Mouse (Mus musculus) hindbrain, postnatal 0 days (tissue): ENCODE measurements around the gene Sh3tc1. TPM values are rescaled to one million over a fixed set of nuclear protein-coding genes. Genes with fewer than 3 reads are reported as not detected.

Experiments
- ATAC-seq: fragments of 200-750 bp; cut with Nextera tagmentation; 2 replicates; pipeline ENCODE4 v1.8.0; 2017; ENCODE audit warnings: mild to moderate bottlenecking, moderate TSS enrichment, moderate library complexity
- DNase-seq: peaks from one replicate; pipeline ENCODE4 v3.0.0-alpha.2; 2015; ENCODE audit warnings: low spot score
- H3K27ac ChIP-seq: fragments of 300-500 bp; sonication (generic); 2 replicates; pipeline ENCODE4 v1.5.1; 2014; ENCODE audit warnings: mild to moderate bottlenecking
- H3K27me3 ChIP-seq: fragments of 300-500 bp; sonication (generic); 2 replicates; pipeline ENCODE4 v1.6.1; 2014; ENCODE audit warnings: low read length, mixed read lengths; ENCODE audit not compliant: insufficient read depth
- H3K36me3 ChIP-seq: fragments of 300-500 bp; sonication (generic); 2 replicates; pipeline ENCODE4 v1.6.1; 2014; ENCODE audit warnings: low read length, mixed read lengths; ENCODE audit not compliant: insufficient read depth
- H3K4me1 ChIP-seq: fragments of 300-500 bp; sonication (generic); 2 replicates; pipeline ENCODE4 v1.6.1; 2014; ENCODE audit warnings: antibody characterized with exemption, low read length, mixed read lengths; ENCODE audit not compliant: insufficient read depth
- H3K4me2 ChIP-seq: fragments of 300-500 bp; sonication (generic); 2 replicates; pipeline ENCODE4 v1.6.1; 2014; ENCODE audit warnings: low read depth, mild to moderate bottlenecking, low read length, moderate library complexity, mixed read lengths
- H3K4me3 ChIP-seq: fragments of 300-500 bp; sonication (generic); 2 replicates; pipeline ENCODE4 v1.5.1; 2014; ENCODE audit warnings: low read length
- H3K9ac ChIP-seq: fragments of 300-500 bp; sonication (generic); replicated peaks from 2 replicates; pipeline ENCODE4 v1.6.1; 2014; ENCODE audit warnings: mild to moderate bottlenecking, low read length, moderate library complexity, mixed read lengths
- H3K9me3 ChIP-seq: fragments of 300-500 bp; sonication (generic); 2 replicates; pipeline ENCODE4 v1.6.1; 2016; ENCODE audit warnings: low read length, mixed read lengths
- CTCF ChIP-seq: IDR thresholded peaks from 2 replicates; pipeline ENCODE4 v1.5.1; 2016; ENCODE audit warnings: antibody characterized with exemption, control low read depth, low read depth
- WGBS: fragments of 180-500 bp; shearing (Covaris S2); extraction: QIAGEN DNeasy Blood & Tissue Kit; methylation state at CpG from one replicate; pipeline ENCODE4 v1.1.7; 2014; 5-methylcytosine and 5-hydroxymethylcytosine counted together
- polyA plus RNA-seq: library from polyadenylated mRNA; unstranded; fragments of >200 nt; fragmentation: Nextera tagmentation; extraction: Ambion mirVana; gene quantifications from 2 replicates; pipeline ENCODE4 v1.2.1, GENCODE M21; 2015
- total RNA-seq: library from RNA; depleted of rRNA; stranded (reverse); fragments of >200 nt; gene quantifications from 2 replicates; pipeline ENCODE4 v1.2.3, GENCODE M21; 2014; rRNA removed

The Sh3tc1 gene
- total and polyA plus RNA-seq, 2 experiments from 2014 or later = 2.0 to 4.1 TPM

DNA sequence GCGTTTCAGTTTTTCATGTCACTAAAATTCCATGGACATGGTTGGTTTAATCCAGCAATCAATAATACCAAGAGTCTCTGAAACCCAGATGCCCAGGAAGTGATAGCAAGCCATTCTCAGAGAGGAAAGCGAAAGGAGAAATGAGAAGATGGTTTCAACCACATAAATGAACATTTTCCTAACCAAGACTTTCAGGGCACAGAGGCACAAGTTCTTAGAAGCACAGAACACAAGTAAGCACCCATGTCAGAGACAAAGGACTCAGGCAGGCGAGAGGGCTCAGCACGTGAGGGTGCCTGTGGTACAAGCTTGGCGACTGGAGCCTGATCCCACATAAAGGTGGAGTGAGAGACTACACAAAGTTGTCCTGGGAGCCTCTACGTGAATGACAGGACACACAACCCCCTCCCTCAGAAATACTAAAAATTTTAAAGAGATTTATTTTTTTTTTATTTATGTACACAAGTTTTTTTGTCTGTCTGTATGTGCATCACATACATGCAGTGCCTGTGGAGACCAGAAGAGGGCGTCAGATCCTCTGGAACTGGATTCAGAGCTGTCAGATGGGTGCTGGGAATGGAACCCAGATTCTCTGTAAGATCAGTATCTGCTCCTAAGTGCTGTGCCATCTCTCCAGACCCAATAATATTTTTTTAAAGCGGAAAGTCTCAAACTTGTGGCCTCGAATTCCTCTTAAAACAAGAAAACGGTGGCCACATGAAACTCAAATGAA, 83.9 kb downstream of the Sh3tc1 start:
- ATAC-seq (no peak), DNase-seq (no peak)
- Histone ChIP-seq H3K4me3 (no peak overlapping the region), H3K27ac (no peak overlapping the region), H3K9ac (no peak overlapping the region), H3K9me3 (no peaks in the 10 kb centered on the region), H3K4me1 (no peaks in the 10 kb centered on the region), H3K4me2 (no peak overlapping the region), H3K36me3 (no peaks in the 10 kb centered on the region), H3K27me3 (no peaks in the 10 kb centered on the region)
- WGBS = 88% methylated on average over 10 of the region's 10 CpGs
- no peak for TF ChIP-seq CTCF

DNA sequence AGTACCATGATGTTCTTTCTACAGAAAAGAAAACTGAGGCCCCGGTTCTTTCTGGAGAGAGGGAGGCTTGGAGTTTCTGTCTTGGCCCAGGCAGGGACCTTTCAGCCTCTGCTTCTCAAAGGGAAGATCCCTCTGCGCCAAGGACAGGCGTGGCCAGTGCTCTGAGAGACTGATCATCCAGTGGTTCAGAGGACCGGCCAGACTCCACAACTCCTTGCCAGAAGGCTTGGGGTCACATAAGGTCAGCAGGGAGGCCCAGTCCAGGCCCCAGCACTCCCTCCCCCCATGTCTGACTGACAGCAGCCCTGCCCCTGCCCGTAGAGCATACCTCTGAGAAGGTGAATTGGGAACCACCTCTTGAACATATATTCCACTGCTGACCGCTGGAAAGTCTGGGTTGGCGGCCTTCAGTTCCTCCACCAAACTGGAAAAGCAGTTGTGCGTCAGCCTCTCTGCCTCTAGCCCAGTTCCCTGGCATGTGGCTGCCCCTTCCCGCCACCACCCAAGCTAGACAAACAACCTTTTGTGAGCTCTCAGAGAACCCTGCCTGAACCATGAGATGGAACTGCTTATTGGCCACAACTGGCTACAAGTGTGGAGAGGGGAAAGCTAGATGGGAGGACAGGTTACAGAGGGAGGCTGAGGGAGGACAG, 85.9 kb downstream of the Sh3tc1 start:
- Histone ChIP-seq H3K9ac (no peak overlapping the region), H3K4me3 (no peak overlapping the region), H3K27me3 (no peaks in the 10 kb centered on the region), H3K9me3 (no peaks in the 10 kb centered on the region), H3K27ac (no peak overlapping the region), H3K36me3 (no peaks in the 10 kb centered on the region), H3K4me2 (no peak overlapping the region), H3K4me1 (no peaks in the 10 kb centered on the region)
- no peak for DNase-seq
- no peak for TF ChIP-seq CTCF
- ATAC-seq = no peak
- 74% methylated on average over 9 of the region's 9 CpGs for WGBS

DNA sequence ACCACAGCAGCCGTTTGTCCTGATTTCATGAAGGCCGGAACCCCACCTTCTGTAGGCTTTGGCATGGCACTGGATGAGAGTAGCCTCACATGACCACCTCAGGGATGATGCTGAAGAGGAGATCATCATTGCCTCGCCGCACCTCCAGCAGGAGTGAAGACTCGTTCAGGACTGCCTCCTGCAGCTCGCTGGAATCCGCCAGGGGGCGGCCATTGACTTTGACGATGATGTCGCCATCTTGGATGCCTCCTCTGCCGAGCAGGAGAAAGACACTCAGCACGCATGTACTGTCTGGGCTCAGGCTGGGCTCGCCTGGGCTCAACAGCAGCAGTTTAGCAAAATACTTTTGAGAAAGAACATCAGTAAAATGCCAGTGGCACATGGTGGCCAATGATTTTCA, 86.9 kb downstream of the Sh3tc1 start:
- TF ChIP-seq CTCF = no peak
- Histone ChIP-seq H3K36me3 (no peaks in the 10 kb centered on the region), H3K4me3 (no peak overlapping the region), H3K27ac (no peak overlapping the region), H3K9me3 (no peaks in the 10 kb centered on the region), H3K4me2 (no peak overlapping the region), H3K4me1 (no peaks in the 10 kb centered on the region), H3K9ac (no peak overlapping the region), H3K27me3 (no peaks in the 10 kb centered on the region)
- 88% methylated on average over 13 of the region's 13 CpGs for WGBS
- no peak for DNase-seq
- no peak for ATAC-seq

DNA sequence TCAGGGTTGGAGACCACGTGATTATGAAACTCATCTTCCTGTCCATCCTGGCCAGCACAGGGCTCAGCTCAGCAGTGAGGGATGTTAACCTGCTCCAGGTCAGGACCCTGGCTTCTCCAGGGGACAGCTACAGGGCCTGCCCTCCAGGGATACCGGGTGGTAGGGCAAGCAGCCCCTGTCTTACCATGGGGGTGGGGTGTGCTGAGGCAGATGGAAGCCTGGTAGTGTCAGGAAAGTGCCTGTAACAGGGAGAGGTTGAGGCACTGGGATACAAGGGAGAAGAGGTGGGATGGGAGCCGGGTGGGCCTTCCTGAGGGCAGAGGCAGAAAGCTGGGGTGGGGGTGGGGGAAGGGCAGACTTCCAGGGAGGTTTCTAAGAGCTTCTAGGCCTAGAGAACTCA, 87.5 kb downstream of the Sh3tc1 start:
- Histone ChIP-seq H3K4me3 (no peak overlapping the region), H3K4me1 (no peaks in the 10 kb centered on the region), H3K36me3 (no peaks in the 10 kb centered on the region), H3K27me3 (no peaks in the 10 kb centered on the region), H3K9ac (no peak overlapping the region), H3K4me2 (no peak overlapping the region), H3K9me3 (no peaks in the 10 kb centered on the region), H3K27ac (no peak overlapping the region)
- WGBS = 81% methylated on average over 3 of the region's 3 CpGs
- ATAC-seq (no peak), DNase-seq (no peak)
- no peak for TF ChIP-seq CTCF

DNA sequence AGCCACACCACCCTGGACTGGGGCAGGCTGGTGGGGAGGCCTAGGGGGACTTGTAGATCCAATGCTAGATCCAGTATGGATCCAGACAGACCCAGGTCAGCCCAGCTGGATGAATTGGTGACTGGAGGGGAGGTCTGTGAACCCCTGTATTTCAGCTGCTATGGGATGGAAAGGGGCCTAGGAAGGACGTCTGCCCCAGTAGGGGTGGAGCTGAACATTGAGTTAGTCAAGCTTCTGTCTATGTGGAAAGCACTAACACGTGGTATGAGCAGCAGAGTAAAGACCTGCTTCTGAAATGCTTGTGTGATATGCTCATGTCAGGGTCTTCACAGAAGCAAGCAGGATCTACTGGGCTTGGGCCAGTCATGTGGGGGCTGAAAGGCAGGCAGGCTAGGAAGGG, 91.6 kb downstream of the Sh3tc1 start:
- H3K9ac ChIP-seq = no peak overlapping the region
- 55% methylated on average over 2 of the region's 2 CpGs for WGBS
- DNase-seq (no peak), ATAC-seq (no peak)
- H3K4me3 ChIP-seq = no peak overlapping the region
- no peaks in the 10 kb centered on the region for H3K27me3 ChIP-seq
- no peaks in the 10 kb centered on the region for H3K4me1 ChIP-seq
- no peak overlapping the region for H3K27ac ChIP-seq
- no peak overlapping the region for H3K4me2 ChIP-seq
- no peaks in the 10 kb centered on the region for H3K9me3 ChIP-seq
- no peak for TF ChIP-seq CTCF
- H3K36me3 ChIP-seq = no peaks in the 10 kb centered on the region

DNA sequence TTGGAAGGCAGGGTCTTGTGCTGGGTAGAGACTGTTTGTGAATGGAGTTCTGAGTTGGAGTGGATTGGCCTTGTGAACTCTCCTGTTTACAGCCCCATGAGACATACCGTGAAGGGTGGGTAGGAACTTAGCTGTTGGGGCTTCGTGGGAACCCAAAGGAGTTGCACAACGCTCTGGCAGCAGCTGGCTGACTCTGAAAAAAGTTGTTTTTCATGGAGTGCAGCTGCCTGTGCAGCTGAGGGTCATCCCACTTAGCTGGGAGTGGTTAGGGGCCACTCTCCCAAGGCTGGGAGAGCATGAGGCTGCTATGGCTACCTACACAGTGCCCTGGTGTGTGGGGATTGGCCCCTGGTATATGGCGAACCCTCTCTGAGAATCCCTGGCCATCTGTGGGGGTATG, 92.2 kb downstream of the Sh3tc1 start:
- WGBS = 63% methylated on average over 4 of the region's 4 CpGs

More for the DNA sequence above, 92.2 kb downstream of the Sh3tc1 start:
- ATAC-seq (no peak), DNase-seq (no peak)
- no peaks in the 10 kb centered on the region for H3K9me3 ChIP-seq
- no peak overlapping the region for H3K4me3 ChIP-seq
- no peaks in the 10 kb centered on the region for H3K4me1 ChIP-seq
- TF ChIP-seq CTCF = no peak
- no peaks in the 10 kb centered on the region for H3K36me3 ChIP-seq
- H3K9ac ChIP-seq = no peak overlapping the region
- H3K27ac ChIP-seq = no peak overlapping the region
- H3K27me3 ChIP-seq = no peaks in the 10 kb centered on the region
- H3K4me2 ChIP-seq = no peak overlapping the region

Other genes starting within 250 kb of the Sh3tc1 start
- gene Cpz, start 214.3 kb downstream of the Sh3tc1 start, total RNA-seq = 16.0 and 18.7 TPM in 2 replicates
- gene Cpz, start 214.3 kb downstream of the Sh3tc1 start, polyA plus RNA-seq = 1.7 and 1.9 TPM in 2 replicates
- 10.9 and 12.3 TPM in 2 replicates for gene Trmt44, start 164.9 kb downstream of the Sh3tc1 start, total RNA-seq
- gene Trmt44, start 164.9 kb downstream of the Sh3tc1 start, polyA plus RNA-seq = 3.3 and 3.6 TPM in 2 replicates
- gene Acox3, start 156.9 kb downstream of the Sh3tc1 start, total RNA-seq = 23.5 and 24.2 TPM in 2 replicates
- 11.4 and 12.7 TPM in 2 replicates for gene Acox3, start 156.9 kb downstream of the Sh3tc1 start, polyA plus RNA-seq
- gene Htra3, start 60.2 kb downstream of the Sh3tc1 start, total RNA-seq = 30.7 and 36.5 TPM in 2 replicates
- 19.6 and 20.1 TPM in 2 replicates for gene Htra3, start 60.2 kb downstream of the Sh3tc1 start, polyA plus RNA-seq
- 35.7 and 44.6 TPM in 2 replicates for gene Ablim2, start 17.9 kb upstream of the Sh3tc1 start, total RNA-seq
- 26.3 and 30.0 TPM in 2 replicates for gene Ablim2, start 17.9 kb upstream of the Sh3tc1 start, polyA plus RNA-seq
- gene Afap1, start 153.3 kb upstream of the Sh3tc1 start, total RNA-seq = 59.7 and 89.4 TPM in 2 replicates
- 38.2 and 43.6 TPM in 2 replicates for gene Afap1, start 153.3 kb upstream of the Sh3tc1 start, polyA plus RNA-seq